Mouse (Mus musculus) kidney, adult 2 months (tissue): Measurements from ENCODE around the gene Ccdc162. TPM values are rescaled to one million over a fixed set of nuclear protein-coding genes. Genes with fewer than 3 reads are reported as not detected.

ENCODE experiments used
- DNase-seq: peaks from one replicate; pipeline ENCODE4 v3.0.0; 2021
- H3K27ac ChIP-seq: fragments of 200-500 bp; 2 replicates; pipeline ENCODE4 v1.5.1; 2012; ENCODE audit warnings: low read depth, low read length, control low read depth, inconsistent platforms; ENCODE audit not compliant: insufficient read depth
- H3K27me3 ChIP-seq: fragments of 200-500 bp; replicated peaks from 2 replicates; pipeline ENCODE4 v1.6.1; 2012; ENCODE audit warnings: mild to moderate bottlenecking, moderate library complexity, low read length, inconsistent platforms; ENCODE audit not compliant: control insufficient read depth, insufficient read depth
- H3K36me3 ChIP-seq: fragments of 200-500 bp; 2 replicates; pipeline ENCODE4 v1.6.1; 2012; ENCODE audit warnings: mild to moderate bottlenecking, moderate library complexity, low read length, inconsistent platforms; ENCODE audit not compliant: control insufficient read depth, insufficient read depth
- H3K4me1 ChIP-seq: fragments of 200-500 bp; 2 replicates; pipeline ENCODE4 v1.6.1; 2011; ENCODE audit warnings: low read length; ENCODE audit not compliant: control insufficient read depth, insufficient read depth
- H3K4me3 ChIP-seq: fragments of 200-500 bp; 2 replicates; pipeline ENCODE4 v1.5.1; 2011; ENCODE audit warnings: mild to moderate bottlenecking, low read depth, low read length, control low read depth; ENCODE audit not compliant: insufficient read depth
- CTCF ChIP-seq: fragments of 200-500 bp; conservative IDR thresholded peaks from 2 replicates; pipeline ENCODE4 v1.5.1; 2011; ENCODE audit warnings: low read depth, mild to moderate bottlenecking, control low read depth, low read length, moderate library complexity, mixed read lengths; ENCODE audit not compliant: insufficient read depth, insufficient read length
- POLR2A ChIP-seq: fragments of 200-500 bp; IDR thresholded peaks from one replicate; pipeline ENCODE4 v1.6.1; 2011; ENCODE audit warnings: low read depth, low read length, control low read depth
- WGBS: fragments of 180-500 bp; shearing (Covaris S2); methylation state at CpG from one replicate; pipeline ENCODE4 v1.1.7; 2018; 5-methylcytosine and 5-hydroxymethylcytosine counted together
- polyA plus RNA-seq: library from polyadenylated mRNA; depleted of rRNA; stranded (reverse); fragments of >200 nt; gene quantifications from 2 replicates; pipeline ENCODE4 v1.2.3, GENCODE M21; 2012

Gene Ccdc162
- polyA plus RNA-seq, 1 experiment, result 2.1 TPM

GRCm38 (mm10) chr10:41731932-41732331 lies 15.5 kb upstream of the Ccdc162 start:
- WGBS, result 79% methylated on average over 4 of the region's 4 CpGs
- no peaks in the 10 kb centered on the region for H3K27me3 ChIP-seq
- TF ChIP-seq POLR2A (no peak), CTCF (no peak)
- no peaks in the 10 kb centered on the region; the same call in 1 of the 2 replicates for H3K36me3 ChIP-seq
- H3K27ac ChIP-seq, result no peak overlapping the region
- no peak for DNase-seq
- no peak overlapping the region for H3K4me3 ChIP-seq
- H3K4me1 ChIP-seq, result no peaks in the 10 kb centered on the region

- no peaks in the 10 kb centered on the region for H3K4me1 ChIP-seq
- no peaks in the 10 kb centered on the region; the same call in 1 of the 2 replicates for H3K36me3 ChIP-seq
- 95% methylated on average over 10 of the region's 10 CpGs for WGBS
- no peaks in the 10 kb centered on the region for H3K27me3 ChIP-seq
- DNase-seq, result no peak
- H3K27ac ChIP-seq, result no peak overlapping the region
- TF ChIP-seq POLR2A, result no peak
- TF ChIP-seq CTCF, result no peak
- no peak overlapping the region for H3K4me3 ChIP-seq
These were observed 14.3 kb upstream of the Ccdc162 start for GRCm38 (mm10) chr10:41730746-41731145.

- no peak for DNase-seq
These were observed 9.8 kb upstream of the Ccdc162 start for GRCm38 (mm10) chr10:41726215-41726614.

GRCm38 (mm10) chr10:41719587-41719986 lies 3.2 kb upstream of the Ccdc162 start:
- H3K4me1 ChIP-seq, result peaks cover 3% of the 10 kb centered on the region; the same call in 1 of the 2 replicates
- no peaks in the 10 kb centered on the region for H3K36me3 ChIP-seq
- WGBS, result 85% methylated on average over 9 of the region's 9 CpGs
- DNase-seq, result no peak
- H3K4me3 ChIP-seq, result no peak overlapping the region
- no peak overlapping the region for H3K27ac ChIP-seq
- H3K27me3 ChIP-seq, result no peaks in the 10 kb centered on the region
- TF ChIP-seq CTCF, result no peak
- no peak for TF ChIP-seq POLR2A

More at GRCm38 (mm10) chr10:41726215-41726614, 9.8 kb upstream of the Ccdc162 start:
- Histone ChIP-seq H3K4me3 (no peak overlapping the region), H3K4me1 (no peaks in the 10 kb centered on the region), H3K27me3 (no peaks in the 10 kb centered on the region), H3K27ac (no peak overlapping the region), H3K36me3 (no peaks in the 10 kb centered on the region; the same call in 1 of the 2 replicates)
- no peak for TF ChIP-seq CTCF
- no peak for TF ChIP-seq POLR2A
- WGBS, result 85% methylated on average over 9 of the region's 9 CpGs

GRCm38 (mm10) chr10:41715557-41715956 lies 877 bp downstream of the Ccdc162 start:
- DNase-seq, result no peak
- Histone ChIP-seq H3K4me3 (no peak overlapping the region), H3K4me1 (peaks cover 3% of the 10 kb centered on the region; the same call in 1 of the 2 replicates), H3K27me3 (no peaks in the 10 kb centered on the region), H3K27ac (no peak overlapping the region), H3K36me3 (no peaks in the 10 kb centered on the region)
- WGBS, result 84% methylated on average over 14 of the region's 14 CpGs
- TF ChIP-seq CTCF (no peak), POLR2A (no peak)

GRCm38 (mm10) chr10:41711467-41711866 lies 5.0 kb downstream of the Ccdc162 start:
- WGBS, result 34% methylated on average over 7 of the region's 7 CpGs
- TF ChIP-seq CTCF (no peak), POLR2A (no peak)
- peak; percentile 28 for DNase-seq
- H3K4me3 ChIP-seq, result no peak overlapping the region
- peaks cover 3% of the 10 kb centered on the region; the same call in 1 of the 2 replicates for H3K4me1 ChIP-seq
- no peaks in the 10 kb centered on the region for H3K27me3 ChIP-seq
- no peak overlapping the region for H3K27ac ChIP-seq
- H3K36me3 ChIP-seq, result no peaks in the 10 kb centered on the region

- Histone ChIP-seq H3K27ac (no peak overlapping the region), H3K4me3 (no peak overlapping the region), H3K4me1 (no peaks in the 10 kb centered on the region), H3K36me3 (no peaks in the 10 kb centered on the region), H3K27me3 (no peaks in the 10 kb centered on the region)
- 75% methylated on average over 8 of the region's 8 CpGs for WGBS
- no peak for TF ChIP-seq CTCF
- TF ChIP-seq POLR2A, result no peak
- no peak for DNase-seq
These were observed 5.7 kb downstream of the Ccdc162 start for GRCm38 (mm10) chr10:41710773-41711172.

GRCm38 (mm10) chr10:41709341-41709740 lies 7.1 kb downstream of the Ccdc162 start:
- Histone ChIP-seq H3K36me3 (no peaks in the 10 kb centered on the region), H3K27ac (no peak overlapping the region), H3K4me3 (no peak overlapping the region), H3K4me1 (no peaks in the 10 kb centered on the region), H3K27me3 (no peaks in the 10 kb centered on the region)
- DNase-seq, result no peak
- WGBS, result 54% methylated on average over 8 of the region's 8 CpGs
- TF ChIP-seq CTCF, result no peak
- TF ChIP-seq POLR2A, result no peak
